In genomic region chr5:17556073-17556473, GRCm38 (mm10) we compare ENCODE assay signal across 8 mouse cellular contexts. TPM values are rescaled to one million over a fixed set of nuclear protein-coding genes. Genes with fewer than 3 reads are reported as not detected.
DNase-seq lines count a peak whose midpoint lies in the region; ATAC-seq and TF ChIP-seq lines count a peak whose summit lies in the region.

No protein-coding gene starts in this region.

- H3K9me3 ChIP-seq in ES-E14 (ENCODE audit: control insufficient read depth, insufficient read depth, low read depth, low read length), result no peaks in the 10 kb centered on the region
- no peaks in the 10 kb centered on the region for H3K9me3 ChIP-seq in embryonic facial prominence, embryonic 13.5 days
- no peaks in the 10 kb centered on the region for H3K9me3 ChIP-seq in midbrain, embryonic 14.5 days (ENCODE audit: control insufficient read depth, low read length)

- no peaks in the 10 kb centered on the region for H3K4me1 ChIP-seq in ES-E14 (ENCODE audit: control insufficient read depth in 2 of 2, insufficient read depth in 2 of 2, low read length in 2 of 2, poor library complexity in 1 of 2)
- H3K4me1 ChIP-seq in embryonic facial prominence, embryonic 13.5 days, result peaks cover 5% of the 10 kb centered on the region; the same call in 1 of the 2 replicates
- no peaks in the 10 kb centered on the region for H3K4me1 ChIP-seq in midbrain, embryonic 14.5 days (ENCODE audit: control insufficient read depth, insufficient read depth, low read length)

- H3K9ac ChIP-seq in ES-E14 (ENCODE audit: insufficient read depth, low read depth, low read length, poor library complexity, severe bottlenecking), result no peak overlapping the region
- H3K9ac ChIP-seq in embryonic facial prominence, embryonic 13.5 days, result no peak overlapping the region
- no peak overlapping the region for H3K9ac ChIP-seq in midbrain, embryonic 14.5 days (replicated peaks; ENCODE audit: low read length)

- H3K36me3 ChIP-seq in ES-E14 (ENCODE audit: control insufficient read depth, insufficient read depth, low read length, poor library complexity, severe bottlenecking), result no peaks in the 10 kb centered on the region
- no peaks in the 10 kb centered on the region for H3K36me3 ChIP-seq in embryonic facial prominence, embryonic 13.5 days
- H3K36me3 ChIP-seq in midbrain, embryonic 14.5 days (ENCODE audit: control insufficient read depth, insufficient read depth, low read length), result no peaks in the 10 kb centered on the region

- WGBS in embryonic facial prominence, embryonic 13.5 days, result 19% methylated on average over 7 of the region's 7 CpGs
- WGBS in midbrain, embryonic 14.5 days, result 42% methylated on average over 7 of the region's 7 CpGs

- no peak for ATAC-seq in embryonic facial prominence, embryonic 13.5 days (ENCODE audit: insufficient number of reproducible peaks, insufficient read depth, low FRiP score, low TSS enrichment, low read depth)
- ATAC-seq in midbrain, embryonic 14.5 days (ENCODE audit: low FRiP score, low TSS enrichment), result peak; percentile 71; the same call in 1 of the 2 replicates

- DNase-seq in frontal cortex, postnatal 36 days (ENCODE audit: low spot score in 2 of 2), result peak; percentile 6 to 12
- no peak for DNase-seq in frontal cortex, postnatal 25 days (ENCODE audit: low spot score in 2 of 2)
- DNase-seq in ES-E14 (ENCODE audit: low read depth, low spot score), result peak; percentile 4
- peak; percentile 58 for DNase-seq in kidney, adult 9 months
- peak; percentile 64 for DNase-seq in midbrain, embryonic 14.5 days
- DNase-seq in layer of hippocampus, adult 11-12 months (ENCODE audit: low spot score), result no peak
- DNase-seq in right cerebral cortex, postnatal 36 days (ENCODE audit: low spot score in 2 of 2), result no peak

- no peak overlapping the region for H3K27ac ChIP-seq in ES-E14 (ENCODE audit: insufficient read depth, low read depth, low read length, poor library complexity, severe bottlenecking)
- H3K27ac ChIP-seq in embryonic facial prominence, embryonic 13.5 days, result no peak overlapping the region; the same call in 1 of the 2 replicates
- 0 out of 2 replicates have a peak overlapping the region, but pooled peaks have one; percentile 28 for H3K27ac ChIP-seq in midbrain, embryonic 14.5 days (replicated peaks; ENCODE audit: low read depth, low read length)

- no peaks in the 10 kb centered on the region for H3K27me3 ChIP-seq in embryonic facial prominence, embryonic 13.5 days
- no peaks in the 10 kb centered on the region for H3K27me3 ChIP-seq in midbrain, embryonic 14.5 days (ENCODE audit: control insufficient read depth, insufficient read depth, low read length)

- in situ Hi-C loops in ES-E14 (cut with MboI; ENCODE audit: low sequenced_read_pairs in 2 of 2, unreplicated experiment in 2 of 2), result no loop called here

- no peak overlapping the region for H3K4me3 ChIP-seq in ES-E14 (ENCODE audit: insufficient read depth in 1 of 2, low read depth in 1 of 2, low read length in 2 of 2, poor library complexity in 1 of 2, severe bottlenecking in 1 of 2)
- H3K4me3 ChIP-seq in embryonic facial prominence, embryonic 13.5 days, result no peak overlapping the region
- no peak overlapping the region for H3K4me3 ChIP-seq in midbrain, embryonic 14.5 days (replicated peaks; ENCODE audit: low read depth, low read length)

- peak overlapping the region; percentile 5; the same call in 1 of the 2 replicates for H3K4me2 ChIP-seq in embryonic facial prominence, embryonic 13.5 days
- no peak overlapping the region for H3K4me2 ChIP-seq in midbrain, embryonic 14.5 days (ENCODE audit: low read length)

TF ChIP-seq in ES-E14, 5 proteins besides CTCF, POLR2A, EP300 and RAD21:
- TF ChIP-seq MAFK (IDR thresholded peaks at IDR 0.05; ENCODE audit: insufficient read depth, low read depth, low read length) (peak; percentile 51; the same call in 1 of the 2 replicates), ZNF384 (IDR thresholded peaks at IDR 0.05; ENCODE audit: low read depth, low read length) (no peak)
TF ChIP-seq in ES-E14: peak in this region for 1.

RNA-seq across cellular contexts. Expression of gene Sema3c, which starts 18.0 kb away (rescaled TPM):
- total RNA-seq in ES-E14 (2012; rRNA removed), result 3.9 and 7.0 TPM in 2 replicates
- polyA plus RNA-seq in embryonic facial prominence, embryonic 13.5 days (2015; fragmentation: Nextera tagmentation; extraction: Ambion mirVana), result 22.1 and 28.7 TPM in 2 replicates
- 10.3 and 12.2 TPM in 2 replicates for polyA plus RNA-seq in midbrain, embryonic 14.5 days (2014; fragmentation: Nextera tagmentation; extraction: Ambion mirVana)

Comparison
In these comparisons a context has a peak if more than half of its experiments do, and no peak if none do; other contexts are left out.
1. DNase-seq: peak in frontal cortex, postnatal 36 days (2 of 2), ES-E14 (single experiment), kidney, adult 9 months (single experiment) and midbrain, embryonic 14.5 days (single experiment); none in frontal cortex, postnatal 25 days (0 of 2), layer of hippocampus, adult 11-12 months (single experiment) and right cerebral cortex, postnatal 36 days (0 of 2).